Mouse (Mus musculus): ENCODE results near the gene Txlna.

Txlna gene

DNA sequence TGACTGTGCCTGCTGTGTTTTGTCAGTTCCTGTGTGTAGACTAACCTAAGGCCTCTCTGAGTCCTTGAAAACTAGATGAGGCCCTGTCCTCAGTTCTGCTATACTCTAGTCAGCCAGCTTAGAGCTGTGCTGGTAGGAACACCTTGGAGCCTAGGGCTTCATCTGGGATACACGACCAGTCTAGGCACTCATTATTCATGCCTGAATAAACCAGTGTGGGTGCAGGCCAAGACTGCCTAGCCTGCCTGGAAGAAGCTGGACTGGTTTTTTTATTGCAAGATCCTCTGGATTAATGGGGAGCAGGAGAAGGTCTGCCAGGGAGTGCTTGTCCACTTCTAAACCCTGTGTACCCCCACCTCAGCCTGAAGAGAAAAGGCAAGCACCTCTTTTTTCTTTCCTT lies 53.9 kb downstream of the Txlna start:
- DNase-seq = no peak

DNA sequence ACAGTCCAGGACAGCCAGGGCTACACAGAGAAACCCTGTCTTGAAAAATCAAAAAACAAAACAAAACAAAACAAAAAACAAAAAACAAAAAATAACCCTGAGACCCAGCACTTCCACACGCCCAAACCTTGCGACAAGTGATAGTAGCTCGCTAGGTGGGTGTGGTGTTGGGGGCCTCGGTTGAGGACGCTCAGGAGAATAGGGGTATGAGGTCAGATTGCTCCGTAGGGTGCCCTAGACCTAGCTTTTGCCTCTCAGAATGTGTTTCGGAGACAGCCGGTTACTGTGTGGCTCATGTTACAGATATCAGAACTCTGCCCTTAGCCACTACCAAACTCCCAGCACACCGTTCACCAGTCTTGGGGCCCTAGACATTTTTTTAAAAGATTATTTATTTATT lies 55.1 kb downstream of the Txlna start:
- DNase-seq = no peak

DNA sequence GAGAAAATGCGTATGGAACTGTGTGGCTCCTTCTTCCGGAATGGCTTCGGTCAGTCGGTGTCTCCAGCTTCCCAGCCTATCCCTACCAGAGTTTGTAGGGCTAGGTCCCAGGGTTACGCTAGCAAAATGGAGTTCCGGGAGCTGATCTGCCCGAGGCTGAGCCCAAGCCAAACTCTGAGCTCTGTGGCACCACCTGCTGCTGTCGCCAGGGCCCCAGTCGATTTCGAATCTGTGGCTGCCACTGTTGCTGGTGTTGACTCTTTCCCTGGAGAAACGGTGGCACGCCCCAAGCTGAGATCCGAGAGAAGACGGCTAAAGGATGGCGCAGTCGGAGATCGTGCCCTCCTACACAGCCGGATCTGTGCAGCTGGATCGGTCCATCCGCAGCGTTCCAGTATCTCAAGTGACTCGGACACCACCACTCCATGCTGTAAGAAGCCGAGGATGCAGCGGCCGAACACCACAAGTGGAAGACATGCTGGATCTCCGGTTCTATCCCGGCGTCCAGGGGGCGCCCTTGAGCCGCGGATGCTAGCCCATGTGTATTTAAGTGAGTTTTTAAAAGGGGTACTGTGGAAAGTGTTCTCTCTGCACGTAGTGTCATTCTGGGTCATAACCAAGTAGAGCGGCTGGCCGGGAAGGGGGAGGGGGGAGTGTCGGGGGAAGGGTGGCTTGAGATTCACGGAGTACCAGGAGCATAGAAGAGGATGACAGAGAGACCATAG lies 55.8 kb downstream of the Txlna start:
- peak; percentile 93 to 95 for DNase-seq

DNA sequence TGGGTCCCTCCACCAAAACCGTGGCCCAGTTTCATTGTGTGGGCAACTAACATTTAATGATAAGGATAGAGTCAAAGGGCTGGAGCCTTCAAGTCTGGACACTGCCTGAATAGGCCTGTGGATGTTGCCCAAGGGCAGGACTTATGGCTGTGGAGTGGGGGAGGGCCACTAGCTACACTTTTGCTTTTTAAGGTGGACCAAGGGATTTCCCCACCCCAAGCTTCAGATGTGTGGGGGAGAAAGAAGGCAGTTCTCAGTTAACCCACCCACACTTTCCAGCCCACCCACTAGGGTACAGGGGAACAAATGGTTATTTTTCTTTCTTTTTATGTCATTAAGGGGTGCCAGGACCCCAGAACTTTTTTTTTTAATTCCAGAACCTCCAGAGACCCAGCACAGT lies 56.5 kb downstream of the Txlna start:
- DNase-seq = no peak

DNA sequence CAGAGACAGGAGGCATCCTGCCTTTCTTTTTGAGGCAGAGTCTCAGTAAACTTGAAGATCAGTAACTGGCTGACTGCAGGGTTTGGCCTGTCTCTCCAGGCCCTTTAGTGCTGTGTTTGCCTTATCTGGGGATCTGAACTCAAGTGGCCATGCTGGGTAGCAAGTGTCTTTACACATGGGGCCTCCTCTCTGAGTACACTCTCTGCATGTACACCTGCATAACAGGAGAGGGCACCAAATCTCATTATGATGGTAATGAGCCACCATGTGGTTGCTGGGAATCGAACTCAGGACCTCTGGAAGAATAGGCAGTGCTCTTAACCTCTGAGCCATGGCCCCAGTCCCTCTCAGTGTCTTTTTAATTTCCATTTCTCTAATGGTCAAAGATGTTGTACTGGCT lies 58.6 kb downstream of the Txlna start:
- no peak for DNase-seq

DNA sequence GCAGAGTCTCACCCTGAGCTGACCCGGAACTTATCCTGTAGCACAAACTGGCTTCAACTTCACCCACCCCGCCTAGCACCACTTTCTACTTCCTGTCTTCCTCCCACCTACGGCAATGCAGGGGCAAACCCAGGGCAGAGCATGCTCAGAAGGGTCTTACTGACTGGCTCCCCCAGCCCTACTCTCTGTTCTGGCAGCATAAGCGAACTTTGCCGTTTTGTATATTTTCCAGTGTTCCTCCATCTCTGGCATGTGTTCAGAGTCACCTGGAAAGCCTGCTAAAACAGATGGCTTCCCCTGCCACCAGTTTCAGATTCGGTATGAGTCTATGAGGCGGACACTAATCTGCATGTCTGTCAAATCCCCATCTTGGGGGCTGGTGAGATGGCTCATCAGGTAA lies 60.5 kb downstream of the Txlna start:
- DNase-seq = peak in 1 of 2 experiments; percentile 32

DNA sequence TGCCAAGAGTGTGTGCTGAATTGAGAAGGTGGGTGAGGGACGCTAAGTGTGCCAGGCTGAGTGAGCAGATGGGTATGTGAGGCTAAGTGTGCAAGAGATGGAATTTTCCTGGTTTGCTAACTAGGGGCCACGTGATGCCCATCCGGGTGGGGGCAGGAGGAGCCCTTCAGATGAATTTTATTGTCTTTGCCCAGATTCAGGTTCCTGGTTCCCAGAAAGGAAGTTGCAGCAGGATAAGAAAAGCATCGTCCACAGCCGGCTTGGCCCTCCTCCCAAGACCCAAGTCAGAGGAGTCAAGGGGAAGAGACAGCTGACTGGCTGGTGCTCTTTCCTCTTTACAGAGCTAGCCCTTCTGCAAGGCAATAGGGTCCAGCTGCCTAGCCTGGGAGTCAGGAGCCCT lies 62.4 kb downstream of the Txlna start, which contains the start of gene Fam167b:
Gene Fam167b (minus strand): TSS at position 84 of the 400 bp plus-strand sequence.
- DNase-seq = peak; percentile 47 to 66

DNA sequence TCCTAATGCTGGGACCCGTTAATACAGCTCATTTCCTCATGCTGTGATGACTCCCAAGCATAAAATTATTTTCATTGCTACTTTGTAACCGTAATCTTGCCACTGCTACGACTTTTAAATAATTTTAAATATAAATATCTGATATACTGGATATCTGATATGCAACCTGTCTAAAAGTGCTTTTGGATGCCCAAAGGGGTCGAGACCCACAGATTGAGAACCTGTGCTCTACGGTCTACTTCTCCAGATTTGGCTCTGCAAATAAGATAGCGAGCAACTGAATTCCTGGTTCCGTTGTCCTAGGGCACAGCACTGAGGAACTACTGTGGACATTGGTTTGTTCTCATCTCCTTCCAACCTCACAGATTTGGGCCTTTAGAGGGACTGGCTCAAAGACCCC lies 63.2 kb downstream of the Txlna start:
- no peak for DNase-seq

DNA sequence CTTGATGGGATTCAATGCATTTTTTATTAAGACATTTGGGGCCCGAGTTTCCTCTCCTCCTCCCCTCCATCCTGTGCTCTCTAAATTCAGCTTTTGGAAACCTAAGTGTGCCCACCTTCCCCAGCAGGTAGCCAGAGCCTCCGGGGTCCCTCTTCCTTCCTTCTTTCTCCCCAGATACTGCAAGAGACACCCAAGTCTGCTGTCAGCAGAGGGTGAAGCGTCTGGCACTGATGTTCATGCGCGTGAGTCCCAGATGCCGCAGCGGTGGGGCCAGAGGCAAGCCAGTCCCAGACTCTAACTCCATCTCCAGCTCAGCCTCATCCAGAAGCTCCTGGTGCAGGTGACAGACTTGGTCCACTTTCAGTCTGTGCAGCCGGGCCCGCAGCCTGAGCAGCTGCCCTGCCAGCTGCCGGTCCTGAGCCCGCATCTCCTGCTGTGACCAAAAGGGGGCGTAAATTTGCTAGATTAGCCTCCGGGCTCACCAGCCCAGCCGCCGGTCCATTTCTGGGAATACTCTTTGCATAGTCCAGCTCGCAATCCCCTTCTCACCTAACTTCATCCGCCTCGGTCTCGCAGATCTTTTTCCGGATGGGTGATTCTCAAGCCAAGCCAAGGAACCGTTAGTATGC lies 63.9 kb downstream of the Txlna start:
- DNase-seq = peak; percentile 84 to 89
